Mouse (Mus musculus): Measurements from ENCODE around the gene Ptma. TPM values are rescaled to one million over a fixed set of nuclear protein-coding genes. Genes with fewer than 3 reads are reported as not detected.
A peak's percentile ranks its signal among the peaks of the same experiment; 100 is the strongest.
"Not testable (repeated sequence)": the region's sequence is repeated elsewhere in the genome, so short reads cannot be mapped to it uniquely, and the experiment has no call there.

The Ptma gene
- polyA plus RNA-seq, 1 experiment = 915 TPM

- Histone ChIP-seq H3K4me1 (ENCODE audit: control insufficient read depth, insufficient read depth, insufficient read length) (peaks cover 6% of the 10 kb centered on the region; the same call in 1 of the 2 replicates), H3K36me3 (ENCODE audit: control insufficient read depth, insufficient read depth, low read length) (no peaks in the 10 kb centered on the region), H3K27ac (ENCODE audit: insufficient read depth, low read length) (no peak overlapping the region), H3K27me3 (ENCODE audit: control insufficient read depth, insufficient read depth, low read length) (no peaks in the 10 kb centered on the region), H3K4me3 (ENCODE audit: extremely low read depth, insufficient read depth, insufficient read length) (no peak overlapping the region)
- no peak for DNase-seq (ENCODE audit: low read depth in 1 of 2, low spot score in 2 of 2)
- TF ChIP-seq POLR2A (IDR thresholded peaks at IDR 0.05; ENCODE audit: low read depth, low read length) (no peak), CTCF (IDR thresholded peaks at IDR 0.05; ENCODE audit: extremely low read depth, insufficient read depth, insufficient read length, insufficient replicate concordance) (no peak)
- WGBS = 62% methylated on average over 9 of the region's 9 CpGs
Observed at GRCm38 (mm10) chr1:86510676-86511441, 15.7 kb upstream of the Ptma start.

DNA sequence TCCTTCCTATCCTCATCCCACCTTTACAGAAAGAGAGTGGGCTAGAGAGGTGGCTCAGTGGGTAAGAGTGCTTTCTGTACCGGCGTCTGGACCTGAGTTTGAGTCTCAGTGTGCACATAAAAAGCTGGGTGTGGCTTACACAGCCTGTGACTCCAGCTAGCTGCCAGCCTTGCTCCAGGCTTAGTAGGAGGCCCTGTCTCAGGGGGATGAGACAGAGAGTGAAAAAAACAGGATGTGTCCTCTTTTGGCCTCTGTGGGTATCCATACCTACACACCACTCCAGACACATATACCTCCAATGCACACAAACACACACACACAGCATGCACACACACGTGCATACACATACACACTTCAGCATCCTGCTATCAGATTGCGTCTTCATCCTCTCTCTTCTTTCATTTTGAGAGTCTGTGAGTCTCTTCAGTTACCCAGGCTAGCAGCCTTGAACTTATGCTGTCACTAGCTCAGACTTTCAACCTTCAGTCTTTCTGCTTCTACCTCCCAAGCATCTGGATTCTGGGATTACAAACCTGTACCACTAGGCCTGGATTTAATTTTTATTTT, 14.3 kb upstream of the Ptma start:
- H3K27me3 ChIP-seq (ENCODE audit: control insufficient read depth, insufficient read depth, low read length) = no peaks in the 10 kb centered on the region
- 79% methylated on average over 4 of the region's 4 CpGs for WGBS
- no peak overlapping the region for H3K27ac ChIP-seq (ENCODE audit: insufficient read depth, low read length)
- peaks cover 12% of the 10 kb centered on the region; the same call in 1 of the 2 replicates for H3K4me1 ChIP-seq (ENCODE audit: control insufficient read depth, insufficient read depth, insufficient read length)
- no peak overlapping the region for H3K4me3 ChIP-seq (ENCODE audit: extremely low read depth, insufficient read depth, insufficient read length)
- DNase-seq (ENCODE audit: low read depth in 1 of 2, low spot score in 2 of 2) = no peak
- TF ChIP-seq CTCF (IDR thresholded peaks at IDR 0.05; ENCODE audit: extremely low read depth, insufficient read depth, insufficient read length, insufficient replicate concordance) = no peak
- no peak for TF ChIP-seq POLR2A (IDR thresholded peaks at IDR 0.05; ENCODE audit: low read depth, low read length)
- no peaks in the 10 kb centered on the region for H3K36me3 ChIP-seq (ENCODE audit: control insufficient read depth, insufficient read depth, low read length)

GRCm38 (mm10) chr1:86513031-86513430, 13.5 kb upstream of the Ptma start:
- H3K27me3 ChIP-seq (ENCODE audit: control insufficient read depth, insufficient read depth, low read length); H3K4me3 ChIP-seq (ENCODE audit: extremely low read depth, insufficient read depth, insufficient read length); DNase-seq (ENCODE audit: low read depth in 1 of 2, low spot score in 2 of 2); H3K27ac ChIP-seq (ENCODE audit: insufficient read depth, low read length); H3K36me3 ChIP-seq (ENCODE audit: control insufficient read depth, insufficient read depth, low read length): not testable (repeated sequence)
- WGBS = 73% methylated on average over 1 of the region's 1 CpGs
- H3K4me1 ChIP-seq (ENCODE audit: control insufficient read depth, insufficient read depth, insufficient read length) = peaks cover 12% of the 10 kb centered on the region; the same call in 1 of the 2 replicates

GRCm38 (mm10) chr1:86515715-86516410, 10.7 kb upstream of the Ptma start:
- TF ChIP-seq CTCF (IDR thresholded peaks at IDR 0.05; ENCODE audit: extremely low read depth, insufficient read depth, insufficient read length, insufficient replicate concordance) (no peak), POLR2A (IDR thresholded peaks at IDR 0.05; ENCODE audit: low read depth, low read length) (no peak)
- 18% methylated on average over 6 of the region's 6 CpGs for WGBS
- Histone ChIP-seq H3K27me3 (ENCODE audit: control insufficient read depth, insufficient read depth, low read length) (no peaks in the 10 kb centered on the region), H3K36me3 (ENCODE audit: control insufficient read depth, insufficient read depth, low read length) (no peaks in the 10 kb centered on the region), H3K4me1 (ENCODE audit: control insufficient read depth, insufficient read depth, insufficient read length) (peaks cover 6% of the 10 kb centered on the region; the same call in 1 of the 2 replicates), H3K27ac (ENCODE audit: insufficient read depth, low read length) (no peak overlapping the region; the same call in 1 of the 2 replicates), H3K4me3 (ENCODE audit: extremely low read depth, insufficient read depth, insufficient read length) (no peak overlapping the region)
- no peak for DNase-seq (ENCODE audit: low read depth in 1 of 2, low spot score in 2 of 2)

DNA sequence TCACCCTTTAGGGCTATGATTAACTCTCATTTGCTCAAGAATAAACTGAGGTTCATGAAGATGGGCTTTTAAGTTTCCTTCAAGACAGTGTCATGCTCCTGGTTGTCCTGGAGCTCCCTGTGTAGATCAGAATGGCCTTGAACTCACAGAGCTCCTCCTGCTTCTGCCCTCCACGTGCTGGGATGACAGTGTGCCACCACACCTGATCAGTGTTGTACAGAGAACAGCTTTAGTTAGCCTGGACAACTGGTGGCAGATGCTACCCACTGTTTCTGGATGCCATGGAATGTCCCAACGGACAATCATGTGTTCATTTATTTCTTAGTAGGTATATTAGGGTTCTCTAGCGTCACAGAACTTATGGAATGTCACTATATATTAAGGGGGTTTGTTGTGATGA, 9.4 kb upstream of the Ptma start:
- Histone ChIP-seq H3K27me3 (ENCODE audit: control insufficient read depth, insufficient read depth, low read length) (no peaks in the 10 kb centered on the region), H3K27ac (ENCODE audit: insufficient read depth, low read length) (no peak overlapping the region), H3K4me3 (ENCODE audit: extremely low read depth, insufficient read depth, insufficient read length) (no peak overlapping the region), H3K36me3 (ENCODE audit: control insufficient read depth, insufficient read depth, low read length) (no peaks in the 10 kb centered on the region), H3K4me1 (ENCODE audit: control insufficient read depth, insufficient read depth, insufficient read length) (peaks cover 7% of the 10 kb centered on the region; the same call in 1 of the 2 replicates)
- no peak for DNase-seq (ENCODE audit: low read depth in 1 of 2, low spot score in 2 of 2)
- 84% methylated on average over 3 of the region's 3 CpGs for WGBS
- TF ChIP-seq CTCF (IDR thresholded peaks at IDR 0.05; ENCODE audit: extremely low read depth, insufficient read depth, insufficient read length, insufficient replicate concordance) = no peak
- TF ChIP-seq POLR2A (IDR thresholded peaks at IDR 0.05; ENCODE audit: low read depth, low read length) = no peak

GRCm38 (mm10) chr1:86520361-86520760, 6.2 kb upstream of the Ptma start:
- no peaks in the 10 kb centered on the region for H3K36me3 ChIP-seq (ENCODE audit: control insufficient read depth, insufficient read depth, low read length)
- H3K27ac ChIP-seq (ENCODE audit: insufficient read depth, low read length) = no peak overlapping the region
- H3K4me3 ChIP-seq (ENCODE audit: extremely low read depth, insufficient read depth, insufficient read length) = no peak overlapping the region
- WGBS = 70% methylated on average over 7 of the region's 7 CpGs
- TF ChIP-seq POLR2A (IDR thresholded peaks at IDR 0.05; ENCODE audit: low read depth, low read length) (no peak), CTCF (IDR thresholded peaks at IDR 0.05; ENCODE audit: extremely low read depth, insufficient read depth, insufficient read length, insufficient replicate concordance) (peak; percentile 36; the same call in 1 of the 2 replicates)
- H3K27me3 ChIP-seq (ENCODE audit: control insufficient read depth, insufficient read depth, low read length) = no peaks in the 10 kb centered on the region
- no peak for DNase-seq (ENCODE audit: low read depth in 1 of 2, low spot score in 2 of 2)
- H3K4me1 ChIP-seq (ENCODE audit: control insufficient read depth, insufficient read depth, insufficient read length) = peaks cover 23% of the 10 kb centered on the region
